Mouse (Mus musculus) fibroblast of lung, adult 2 months (primary cell): Measurements from ENCODE around the gene Gm10184.
"Not testable (repeated sequence)": the region's sequence is repeated elsewhere in the genome, so short reads cannot be mapped to it uniquely, and the experiment has no call there.

Experiments
- DNase-seq: peaks from one replicate; pipeline ENCODE4 v3.0.0-alpha.2; 2011; ENCODE audit warnings: low read depth

Gene Gm10184

GRCm38 (mm10) chr17:89910349-89910748, at the start of gene Gm10184:
Gm10184 (minus strand) TSS chr17:89910449.
- DNase-seq: no peak

- DNase-seq: no peak
Observed at GRCm38 (mm10) chr17:89933950-89934349, 23.7 kb upstream of the Gm10184 start.

GRCm38 (mm10) chr17:89907686-89908085, 2.6 kb downstream of the Gm10184 start:
- no peak for DNase-seq

GRCm38 (mm10) chr17:89904701-89905100, 5.5 kb downstream of the Gm10184 start:
- not testable (repeated sequence) for DNase-seq

GRCm38 (mm10) chr17:89902767-89903166, 7.5 kb downstream of the Gm10184 start:
- no peak for DNase-seq

- DNase-seq: no peak
Observed at GRCm38 (mm10) chr17:89900610-89901009, 9.6 kb downstream of the Gm10184 start.

GRCm38 (mm10) chr17:89899813-89900212, 10.4 kb downstream of the Gm10184 start:
- no peak for DNase-seq

- DNase-seq: no peak
Observed at GRCm38 (mm10) chr17:89864996-89865395, 45.3 kb downstream of the Gm10184 start.
